Mouse (Mus musculus) adrenal gland, postnatal 36 days (tissue): Measurements from ENCODE around the gene B3galnt2. TPM values are rescaled to one million over a fixed set of nuclear protein-coding genes. Genes with fewer than 3 reads are reported as not detected.
"Not testable (repeated sequence)": the region's sequence is repeated elsewhere in the genome, so short reads cannot be mapped to it uniquely, and the experiment has no call there.

Experiments
- DNase-seq, 2 experiments: peaks; one replicate each; pipeline ENCODE4 v3.0.0; 2021; ENCODE audit warnings: mixed read lengths in 1 of 2
- long read RNA-seq, 2 experiments: library from polyadenylated mRNA; stranded (forward); transcript quantifications; one replicate each; pipeline ENCODE4 v2.0.0; 2021; ENCODE audit warnings: borderline sequencing depth in 2 of 2
- total RNA-seq, 2 experiments: library from RNA; stranded (reverse); gene quantifications; 2 replicates each; pipeline ENCODE4 v1.2.3; 2021

The B3galnt2 gene
- total RNA-seq: 10 to 100 TPM; 24.9 to 31.0 TPM
- long read RNA-seq, experiment 1, partial matches to known transcripts: 8 of 30 reads
- long read RNA-seq, experiment 1, other reads (novel, unspliced or antisense): 14 of 30 reads
- long read RNA-seq, experiment 2, transcript B3galnt2-201 (12 exons, 3,892 nt): major isoform, 7 of 12 reads
- long read RNA-seq, experiment 2, partial matches to known transcripts: 2 of 12 reads
- long read RNA-seq, experiment 2, other reads (novel, unspliced or antisense): 3 of 12 reads

GRCm38 (mm10) chr13:13953874-13954832 lies at the start of gene B3galnt2:
Gene B3galnt2, plus strand, starts transcription at chr13:13954469.
- peak; percentile 96 to 97 for DNase-seq

DNA sequence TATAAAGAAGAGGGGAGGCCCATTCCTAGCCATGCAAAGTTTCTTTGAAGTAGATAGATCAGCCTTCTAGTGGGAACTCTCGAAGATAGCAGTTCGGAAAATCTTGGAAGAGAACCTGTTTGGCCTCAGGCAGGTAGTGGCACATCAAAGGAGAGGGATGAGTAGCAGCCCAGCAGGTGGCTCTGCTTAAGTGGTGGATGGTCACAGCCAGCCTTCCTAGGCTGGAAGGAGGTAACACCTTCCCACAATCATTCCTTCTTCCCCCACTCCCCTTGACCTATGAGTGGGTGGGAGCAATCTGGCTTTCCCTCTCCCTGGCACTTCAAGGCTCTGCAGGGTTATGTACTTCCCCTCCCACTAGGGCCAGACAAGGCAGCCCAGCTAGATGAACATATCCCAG lies 42.9 kb upstream of the B3galnt2 start:
- DNase-seq: no peak

- no peak for DNase-seq
These were observed 34.9 kb upstream of the B3galnt2 start for GRCm38 (mm10) chr13:13919396-13919795.

DNA sequence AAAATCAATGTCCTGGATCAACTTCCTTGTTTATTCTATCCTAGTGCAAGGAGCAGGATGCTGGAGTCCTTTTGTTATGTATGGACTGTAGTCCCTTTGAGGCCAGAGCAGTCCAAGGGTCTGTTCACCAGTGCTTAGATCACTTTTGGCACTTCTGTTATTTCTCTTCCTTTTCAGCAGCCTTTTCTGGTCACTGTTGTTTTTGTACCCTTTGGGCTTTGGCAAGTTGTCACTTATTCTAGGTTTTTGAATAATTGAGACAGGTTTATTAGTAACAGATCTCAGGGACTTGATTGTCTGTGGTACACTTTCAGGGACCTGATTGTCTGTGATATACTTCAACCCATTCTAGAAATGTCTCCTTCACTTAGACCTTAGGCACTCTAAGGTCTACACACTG lies 31.7 kb upstream of the B3galnt2 start:
- no peak for DNase-seq

DNA sequence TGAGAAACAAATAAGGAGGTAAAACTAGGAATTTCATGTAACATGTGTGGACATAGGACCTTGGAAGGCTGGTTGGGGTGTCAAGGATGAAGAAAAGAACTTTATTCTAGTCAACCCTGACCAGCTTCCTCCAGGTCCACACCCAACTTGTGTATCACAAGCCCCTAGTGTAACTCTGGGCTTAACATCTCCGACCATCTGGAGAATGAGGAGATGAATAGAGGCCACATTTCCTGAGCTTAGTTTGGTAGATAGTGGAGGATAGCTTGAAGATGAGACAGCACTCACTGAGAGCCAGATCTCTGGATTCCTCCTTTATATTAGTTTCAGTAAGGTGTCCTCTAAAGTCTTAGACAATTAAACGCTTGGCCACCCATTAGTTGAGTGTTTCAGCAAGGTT lies 24.3 kb upstream of the B3galnt2 start:
- DNase-seq: no peak

GRCm38 (mm10) chr13:13954931-13955330 lies 662 bp downstream of the B3galnt2 start:
- DNase-seq: peak; percentile 60 to 72

DNA sequence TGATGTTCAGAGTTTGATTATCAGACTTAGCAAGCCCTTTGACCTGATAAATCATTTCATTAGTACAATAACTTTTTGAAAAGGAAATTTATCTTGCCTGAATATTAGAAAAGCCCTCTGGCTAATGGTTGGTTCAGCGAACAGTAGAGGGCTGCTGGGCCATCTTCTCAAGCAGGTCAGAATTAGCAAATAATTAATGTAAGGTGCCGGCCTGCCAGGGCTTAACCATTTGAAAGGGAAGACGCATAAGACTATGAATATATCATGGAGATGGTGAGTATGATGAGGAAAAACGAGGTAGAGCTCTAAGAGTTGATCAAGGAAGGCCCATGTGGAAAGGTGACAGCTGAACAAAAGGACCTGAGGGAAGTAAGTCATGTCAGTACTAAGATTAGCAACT lies 2.4 kb downstream of the B3galnt2 start:
- no peak for DNase-seq

DNA sequence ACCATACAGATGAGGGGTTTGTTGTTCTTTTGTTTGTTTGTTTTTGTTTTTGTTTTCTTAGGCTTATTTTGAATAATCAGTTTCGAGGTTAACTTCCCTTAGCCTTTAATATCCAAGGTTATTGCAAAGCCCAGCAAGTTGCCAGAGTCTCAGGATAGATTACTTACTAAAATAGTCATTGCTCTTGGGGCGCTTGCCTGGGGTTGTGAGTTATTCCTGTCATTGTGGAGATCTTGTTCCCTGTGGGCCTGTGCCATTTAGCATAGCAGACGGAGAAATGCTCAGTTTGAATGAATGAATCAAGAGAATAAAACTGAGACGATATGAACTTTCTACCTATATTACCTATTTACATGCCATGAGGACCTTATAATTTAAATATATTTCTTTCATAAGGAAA lies 5.9 kb downstream of the B3galnt2 start:
- DNase-seq: no peak

DNA sequence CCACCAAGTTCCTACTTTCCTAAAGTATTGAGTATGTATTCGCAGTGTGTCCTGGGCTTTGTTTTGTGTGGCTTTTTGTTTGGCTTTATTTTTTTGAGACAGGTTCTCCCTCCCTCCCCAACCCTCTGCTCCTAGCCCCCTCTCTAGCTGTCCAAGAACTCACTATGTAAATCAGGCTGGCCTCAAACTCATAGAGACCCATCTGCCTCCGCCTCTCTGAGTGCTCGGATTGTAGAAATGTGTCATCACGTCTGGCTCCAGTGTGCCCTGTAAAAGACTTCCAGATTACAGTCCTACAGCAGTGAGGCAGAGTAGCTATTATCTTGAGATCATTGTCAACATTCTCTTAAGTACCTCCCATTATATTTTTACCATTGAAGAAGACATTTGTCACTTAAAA lies 6.8 kb downstream of the B3galnt2 start:
- DNase-seq: no peak

DNA sequence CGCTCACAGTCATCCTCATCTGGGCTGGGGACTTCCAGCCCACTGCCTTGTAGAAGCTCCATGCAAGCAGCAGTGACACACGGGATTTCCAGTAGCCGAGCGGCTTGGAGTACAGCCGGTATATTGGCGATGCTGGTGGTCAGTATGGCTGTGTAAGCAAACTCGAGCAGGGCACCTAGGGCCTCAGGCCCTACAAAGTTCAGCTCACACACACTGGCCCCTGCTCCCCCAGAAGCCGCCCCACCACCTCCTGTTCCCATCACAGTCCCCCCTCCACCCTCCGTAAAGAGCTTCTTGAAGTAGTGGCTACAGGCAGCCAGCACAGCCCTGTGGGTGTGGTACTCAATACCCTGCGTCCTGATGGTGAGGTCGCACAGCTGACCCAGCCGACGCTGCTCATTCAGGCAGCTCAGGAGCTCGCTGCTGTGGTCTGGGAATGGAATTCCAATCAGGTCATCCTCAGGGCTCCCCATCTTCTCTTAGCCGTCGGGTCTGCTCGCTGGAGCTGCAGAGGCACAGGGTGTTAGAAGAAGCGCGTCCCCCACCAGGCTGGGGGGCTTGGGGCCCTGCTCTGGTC lies 11.2 kb downstream of the B3galnt2 start:
- no peak for DNase-seq

GRCm38 (mm10) chr13:13966172-13966571 lies 11.9 kb downstream of the B3galnt2 start:
- DNase-seq: no peak

DNA sequence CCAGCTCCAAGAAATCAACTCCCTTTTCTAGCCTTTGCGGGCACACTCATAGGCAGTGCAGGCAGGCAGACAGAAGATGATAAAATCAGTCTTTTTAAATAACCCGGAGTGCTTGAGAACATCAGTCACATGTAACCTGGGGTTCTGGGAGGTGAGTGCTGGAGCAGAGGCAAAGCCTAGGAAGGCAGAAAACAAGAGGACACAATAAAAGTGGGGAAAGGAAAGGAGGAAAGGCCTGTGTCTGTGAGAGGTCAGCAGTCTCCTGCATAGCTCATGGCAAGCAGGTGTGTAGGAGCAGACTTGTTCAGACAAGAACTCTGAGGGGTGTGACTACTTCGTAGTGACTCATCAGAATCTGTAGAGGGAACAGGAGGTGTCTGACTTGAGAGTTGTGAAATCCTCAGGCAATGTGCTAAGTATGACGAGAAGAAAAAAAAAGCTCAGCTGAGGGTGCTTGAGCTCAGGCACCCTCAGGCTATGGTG lies 14.4 kb downstream of the B3galnt2 start:
- DNase-seq: no peak

- no peak for DNase-seq
These were observed 15.5 kb downstream of the B3galnt2 start for GRCm38 (mm10) chr13:13969796-13970195.

- not testable (repeated sequence) for DNase-seq
These were observed 27.6 kb downstream of the B3galnt2 start for GRCm38 (mm10) chr13:13981842-13982241.

GRCm38 (mm10) chr13:13983523-13983922 lies 29.3 kb downstream of the B3galnt2 start:
- DNase-seq: no peak

GRCm38 (mm10) chr13:13989135-13989534 lies 34.9 kb downstream of the B3galnt2 start:
- no peak for DNase-seq

DNA sequence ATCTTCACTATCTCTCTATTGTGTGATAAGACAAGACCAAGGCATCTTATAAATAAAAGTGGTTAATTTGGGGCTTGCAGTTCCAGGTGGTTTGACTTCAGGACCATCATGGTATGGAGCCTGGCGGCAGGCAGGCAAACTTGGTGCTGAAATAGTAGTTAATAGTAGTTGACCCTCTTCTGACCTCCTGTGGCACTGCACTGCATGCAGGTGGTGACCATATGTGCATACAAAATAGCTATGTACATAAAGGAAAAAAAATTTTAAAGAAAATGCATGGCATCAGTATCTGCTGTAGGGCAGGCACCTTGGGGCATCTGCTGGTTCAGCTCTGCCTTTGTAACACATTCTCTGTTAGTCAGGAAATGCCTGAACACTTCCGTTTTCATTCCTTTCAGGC lies 36.1 kb downstream of the B3galnt2 start:
- no peak for DNase-seq

- no peak for DNase-seq
These were observed 38.8 kb downstream of the B3galnt2 start for GRCm38 (mm10) chr13:13993041-13993440.

DNA sequence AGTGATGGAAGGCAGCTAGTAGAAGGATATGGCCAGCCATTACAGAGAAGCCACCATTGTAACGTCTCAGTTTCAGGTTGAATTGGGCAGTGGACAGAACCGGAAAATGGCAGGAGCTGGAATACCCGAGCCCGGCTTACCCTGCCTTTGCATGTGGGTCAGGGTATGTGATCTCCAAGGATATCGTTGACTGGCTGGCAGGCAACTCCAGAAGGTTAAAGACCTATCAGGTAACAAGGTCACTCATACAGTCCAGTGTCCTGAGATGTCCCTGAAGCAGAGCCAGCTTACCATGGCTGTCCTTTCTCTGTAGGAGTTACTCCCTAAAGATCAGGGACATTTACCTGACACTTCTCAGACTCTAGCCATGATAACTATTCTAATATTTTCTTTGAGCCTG lies 40.8 kb downstream of the B3galnt2 start:
- DNase-seq: no peak

- DNase-seq: no peak
These were observed 43.2 kb downstream of the B3galnt2 start for GRCm38 (mm10) chr13:13997476-13997875.

DNA sequence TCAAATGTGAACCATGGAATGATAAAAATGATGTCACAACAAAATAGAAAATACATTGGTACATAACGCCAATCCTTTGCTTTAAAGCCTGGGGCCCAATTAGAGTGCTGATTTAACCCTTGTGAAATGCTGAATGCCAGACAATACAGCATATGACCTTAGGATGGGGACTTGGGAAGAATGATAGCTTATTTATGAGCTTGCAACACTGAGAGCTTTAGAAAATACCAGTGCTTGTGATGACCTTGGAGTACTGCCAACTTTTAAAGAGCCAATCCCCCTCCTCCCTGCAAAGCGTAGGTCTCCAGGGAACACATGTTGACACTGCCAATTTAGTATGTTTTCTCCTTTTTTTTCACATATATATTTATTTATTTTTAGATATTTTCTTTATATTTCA lies 48.4 kb downstream of the B3galnt2 start:
- peak; percentile 45 to 46 for DNase-seq

GRCm38 (mm10) chr13:14004086-14004485 lies 49.8 kb downstream of the B3galnt2 start:
- peak in 1 of 2 experiments; percentile 24 for DNase-seq

DNA sequence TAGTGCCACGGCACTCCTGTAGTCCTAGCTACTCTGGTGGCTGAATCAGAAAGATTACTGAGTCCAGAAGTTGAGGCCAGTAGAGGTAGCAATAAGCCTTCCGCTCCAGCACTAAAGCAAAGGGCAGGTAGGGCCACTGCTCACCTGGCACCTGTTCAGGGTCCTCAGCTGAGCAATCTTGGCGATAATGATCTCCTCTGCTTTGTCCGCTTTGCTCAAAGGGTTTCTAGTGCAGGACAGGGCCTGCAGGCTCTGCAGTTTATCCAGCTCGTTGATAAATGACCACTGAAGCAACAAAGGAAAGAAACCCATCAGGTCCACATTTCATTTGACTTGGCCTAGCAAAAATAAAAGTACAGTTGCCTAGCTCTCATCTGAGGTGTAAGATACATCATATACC lies 50.7 kb downstream of the B3galnt2 start:
- no peak for DNase-seq
